Mouse (Mus musculus) megakaryocyte, embryonic 14.5 days (primary cell): Measurements from ENCODE around the gene 1700037C18Rik.

Source experiments
- FLI1 ChIP-seq: IDR thresholded peaks from 2 replicates; pipeline ENCODE4 v1.6.1; 2012; ENCODE audit warnings: low read length, inconsistent platforms, mixed read lengths
- GATA1 ChIP-seq: IDR thresholded peaks from 3 replicates; pipeline ENCODE4 v1.6.1; 2012; ENCODE audit warnings: mixed read lengths, low read length, inconsistent platforms, borderline replicate concordance

DNA sequence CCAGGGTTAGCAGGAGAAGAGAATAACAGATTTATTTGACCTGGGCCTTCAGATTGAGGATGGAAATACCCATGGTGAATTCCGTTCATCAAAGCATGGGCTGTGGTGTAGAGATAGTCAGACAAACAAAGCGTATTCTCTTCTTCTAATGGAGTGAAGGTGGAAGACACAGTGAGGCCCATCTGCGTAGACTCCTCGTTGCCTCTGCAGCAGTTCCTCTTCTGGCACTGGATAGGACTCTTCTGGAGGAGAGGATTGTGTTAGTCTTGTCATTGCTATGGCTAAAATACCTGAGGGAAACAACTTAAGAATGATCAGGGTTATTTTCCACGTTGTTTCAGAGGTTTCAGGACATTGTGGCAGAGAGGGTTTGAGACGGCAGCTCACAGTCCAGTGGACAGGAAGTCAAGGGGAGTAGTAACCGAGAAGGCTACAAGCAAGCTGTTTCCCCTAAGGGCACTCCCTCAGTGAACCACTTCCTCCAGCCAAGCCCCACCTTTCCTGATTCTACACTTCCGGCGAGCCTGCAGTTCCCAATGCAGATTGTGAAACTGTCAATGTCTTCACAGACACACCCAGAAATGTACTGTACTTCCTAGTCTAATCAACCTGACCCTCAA is 13.2 kb downstream of the 1700037C18Rik start:
- TF ChIP-seq GATA1, result no peak
- no peak for TF ChIP-seq FLI1
